Mouse (Mus musculus): ENCODE measurements around the gene Zbtb20.

DNA sequence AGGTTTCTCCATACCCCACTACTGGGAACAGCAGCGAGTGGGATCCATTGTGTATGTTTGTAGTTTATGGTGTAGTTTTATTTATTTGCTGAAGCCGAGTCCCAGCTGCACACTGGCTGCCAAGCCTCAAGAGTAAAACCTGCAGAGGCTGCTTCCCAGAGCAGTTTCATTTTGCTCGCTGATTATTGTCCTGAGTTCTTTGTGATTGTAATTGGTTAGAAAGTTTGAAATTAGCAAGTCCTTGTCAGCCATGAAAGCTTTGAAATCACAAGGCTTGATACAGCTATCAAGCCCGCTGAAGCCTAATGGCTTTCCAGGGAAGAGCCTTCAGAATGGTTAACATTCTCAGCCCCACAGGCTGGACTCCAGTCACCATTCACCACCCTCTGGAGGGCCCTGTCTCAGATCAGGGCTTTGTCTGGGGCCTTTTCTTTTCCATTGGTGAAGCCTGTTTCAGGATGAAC is 434.3 kb downstream of the Zbtb20 start:
- no peak for TF ChIP-seq EP300 (IDR thresholded peaks at IDR 0.05; ENCODE audit: insufficient read depth, low read depth, low read length)
- no peak for TF ChIP-seq CTCF (IDR thresholded peaks at IDR 0.05)

All from heart, adult 2 months (tissue).